Mouse (Mus musculus): Measurements from ENCODE around the gene Sco1. TPM values are rescaled to one million over a fixed set of nuclear protein-coding genes. Genes with fewer than 3 reads are reported as not detected.

The Sco1 gene
- total RNA-seq, 2 experiments from 2014 or later: 7.0 to 7.7 TPM

DNA sequence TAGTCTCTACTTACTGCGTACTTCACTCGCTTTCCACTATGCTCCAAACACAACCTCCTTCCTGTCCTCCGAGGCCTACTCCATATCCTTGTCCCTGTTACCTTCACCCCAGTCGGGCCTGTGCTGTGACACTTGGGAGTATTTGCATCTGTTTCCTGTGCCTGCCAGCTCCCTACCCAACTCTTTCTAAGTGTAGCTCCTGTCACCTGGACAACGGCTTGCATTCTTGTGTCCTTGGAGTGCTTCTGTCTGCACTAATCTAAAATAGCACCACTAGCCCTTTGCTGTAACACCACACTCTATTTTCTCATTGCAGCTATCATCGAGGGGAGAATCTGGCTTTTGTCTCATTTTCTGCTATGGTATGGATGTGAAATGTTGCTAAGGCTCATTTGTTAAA, 12.0 kb upstream of the Sco1 start:
- no peak for DNase-seq (ENCODE audit: low spot score)

GRCm38 (mm10) chr11:67043007-67043406, 9.5 kb upstream of the Sco1 start:
- DNase-seq (ENCODE audit: low spot score): no peak

- DNase-seq (ENCODE audit: low spot score): no peak
Measured at GRCm38 (mm10) chr11:67044959-67045358, 7.5 kb upstream of the Sco1 start.

DNA sequence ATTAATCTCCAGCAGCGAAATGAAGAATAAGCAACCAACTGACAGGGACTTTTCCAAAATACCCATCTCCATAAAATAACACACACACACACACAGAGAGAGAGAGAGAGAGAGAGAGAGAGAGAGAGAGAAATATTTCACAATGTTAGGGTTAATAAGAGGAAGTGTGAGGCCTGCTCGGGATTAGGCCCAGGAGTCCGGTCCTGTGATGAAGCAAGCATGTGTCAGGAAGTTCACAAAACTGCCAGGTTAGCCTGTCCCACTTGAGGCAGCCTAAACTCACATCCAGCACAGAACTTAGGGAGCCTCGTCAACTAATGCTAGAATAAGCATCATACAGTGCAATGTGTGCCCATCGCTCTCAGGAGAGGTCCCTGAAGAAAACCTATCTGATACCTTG, 5.3 kb upstream of the Sco1 start:
- no peak for DNase-seq (ENCODE audit: low spot score)

GRCm38 (mm10) chr11:67048496-67048895, 4.0 kb upstream of the Sco1 start:
- no peak for DNase-seq (ENCODE audit: low spot score)

DNA sequence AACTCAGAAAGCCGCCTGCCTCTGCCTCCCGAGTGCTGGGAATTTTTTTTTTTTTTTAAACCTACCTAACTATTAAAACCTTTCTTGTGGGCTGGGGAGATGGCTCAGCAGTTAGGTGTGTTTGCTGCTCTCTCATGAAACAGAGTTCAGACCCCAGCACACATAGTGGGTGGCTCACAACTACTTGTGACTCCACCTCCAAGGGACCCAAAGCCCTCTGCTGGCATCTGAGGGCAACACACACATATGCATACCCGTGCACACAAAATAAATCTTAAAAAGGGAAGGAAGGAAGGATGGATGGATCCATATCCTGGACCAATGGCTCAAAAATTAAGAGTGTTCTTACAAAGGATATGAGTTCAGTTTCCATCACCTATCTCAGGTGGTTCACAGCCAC, 3.2 kb upstream of the Sco1 start:
- no peak for DNase-seq (ENCODE audit: low spot score)

DNA sequence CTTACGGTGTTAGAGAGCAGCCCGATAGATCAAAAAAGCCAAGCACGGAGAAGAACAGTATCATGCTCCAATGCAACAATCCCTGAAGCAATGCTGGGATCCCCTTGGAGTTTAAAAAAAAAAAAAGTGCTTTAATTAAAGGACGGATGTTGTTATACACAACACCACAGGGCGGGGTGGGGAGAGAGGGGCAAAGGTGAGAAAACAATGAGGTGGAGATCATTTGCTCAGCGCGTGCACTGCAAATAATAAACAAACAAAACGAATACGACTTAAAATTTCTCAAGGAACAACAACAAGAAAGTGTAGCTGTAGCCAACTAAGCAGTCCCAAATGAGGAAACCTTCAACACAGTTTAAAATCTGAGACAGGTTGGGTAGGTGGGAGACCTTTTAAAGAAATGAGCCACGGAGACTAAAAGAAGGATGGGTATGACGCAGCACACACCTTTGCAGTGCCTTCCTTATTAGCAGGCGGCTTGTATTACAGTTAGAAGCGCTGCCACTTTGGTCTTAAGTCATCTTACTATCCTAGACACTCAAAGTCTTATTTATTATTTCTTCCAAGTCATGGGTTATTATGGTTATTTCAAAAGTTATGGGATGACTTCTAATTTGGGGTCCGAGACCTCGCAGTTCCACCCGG, 672 bp upstream of the Sco1 start:
- peak; percentile 3 for DNase-seq (ENCODE audit: low spot score)

DNA sequence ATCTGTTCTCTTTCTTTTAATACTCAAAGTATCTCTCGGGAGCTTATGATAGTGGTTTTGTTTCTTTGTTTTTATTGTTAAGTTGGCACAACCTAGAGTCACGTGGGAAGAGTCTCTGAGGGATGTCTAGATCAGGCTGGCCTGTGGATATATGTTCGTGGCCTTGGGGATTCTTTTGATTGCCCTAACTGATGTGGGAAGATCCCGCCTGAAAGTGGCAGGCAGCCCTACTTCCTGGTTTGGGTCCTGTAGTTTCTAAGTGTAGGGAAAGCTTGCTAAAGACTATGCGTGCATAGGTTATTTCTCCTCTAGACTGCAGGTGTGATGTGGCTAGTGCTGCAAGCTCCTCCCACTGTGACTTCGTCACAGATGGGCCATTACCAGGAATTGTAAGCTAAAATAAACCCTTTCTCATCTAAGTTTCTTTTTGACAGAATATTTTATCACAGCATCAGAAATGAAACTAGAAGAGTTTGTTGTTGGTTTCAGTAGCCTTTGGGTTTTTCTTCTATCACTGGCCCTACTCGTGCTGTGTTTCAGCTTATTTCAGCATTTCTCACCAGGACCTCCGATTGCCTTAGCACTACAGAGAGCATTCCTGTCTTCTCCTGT, 2.4 kb downstream of the Sco1 start:
- DNase-seq (ENCODE audit: low spot score): no peak

DNA sequence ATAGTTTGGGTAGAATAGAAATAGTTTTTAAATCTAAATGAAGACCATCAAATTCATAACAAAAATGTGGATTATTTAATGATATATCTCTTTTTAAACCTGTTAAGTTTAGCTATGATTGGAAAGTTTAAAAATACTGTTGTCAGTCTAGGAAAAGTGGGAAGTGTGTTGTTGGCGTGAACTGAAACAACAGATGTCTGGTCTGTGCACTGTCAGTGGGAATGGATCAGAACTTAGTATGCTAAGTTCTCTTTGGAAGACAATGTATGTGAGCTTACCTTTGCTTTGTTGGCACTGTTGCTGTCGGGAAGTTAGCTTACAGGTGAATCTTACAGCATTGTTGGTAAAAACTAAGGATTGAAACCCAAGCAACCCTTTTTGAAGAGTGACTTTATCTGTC, 8.8 kb downstream of the Sco1 start:
- no peak for DNase-seq (ENCODE audit: low spot score)

DNA sequence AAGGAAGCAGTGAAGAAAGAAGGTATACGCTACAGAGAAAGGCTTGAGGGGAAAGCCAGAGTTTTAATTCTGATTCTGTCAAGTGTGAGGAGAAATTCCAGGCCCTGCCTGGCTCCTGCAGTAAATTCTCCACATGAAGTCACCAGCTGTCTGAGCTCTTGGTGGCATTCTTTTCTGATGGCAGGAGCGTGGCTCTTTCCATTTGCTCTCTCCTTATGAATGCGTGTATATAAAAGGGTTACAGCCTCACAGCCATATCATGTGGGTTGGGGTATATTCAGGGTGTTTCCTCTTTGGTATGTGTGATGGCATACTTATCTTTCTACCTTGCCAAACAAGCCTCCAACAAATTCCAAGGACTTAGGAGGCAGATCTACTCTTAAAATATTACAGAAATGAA, 10.3 kb downstream of the Sco1 start:
- no peak for DNase-seq (ENCODE audit: low spot score)

DNA sequence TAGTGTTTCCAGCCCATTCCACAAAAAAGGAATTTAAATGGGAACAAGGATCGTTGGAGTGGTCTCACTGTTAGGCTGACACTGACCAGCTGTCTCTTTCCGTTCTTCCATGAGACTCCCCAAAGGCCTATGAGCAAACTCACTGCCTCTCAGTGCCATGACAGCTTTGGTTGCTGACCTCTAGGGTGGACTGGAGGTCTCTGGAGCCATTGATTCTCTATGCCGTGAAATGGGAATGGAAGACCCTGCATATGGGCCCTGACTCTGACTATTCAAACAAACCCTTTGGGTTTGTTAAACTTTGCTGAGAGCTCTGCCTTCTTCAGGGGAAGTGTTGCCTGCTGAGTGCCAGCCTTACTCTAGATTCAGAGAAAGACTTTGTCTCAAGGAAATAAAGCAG, 15.3 kb downstream of the Sco1 start:
- DNase-seq (ENCODE audit: low spot score): no peak

- DNase-seq (ENCODE audit: low spot score): no peak
Measured at GRCm38 (mm10) chr11:67072615-67073130, 20.2 kb downstream of the Sco1 start.

GRCm38 (mm10) chr11:67075036-67075435, 22.6 kb downstream of the Sco1 start:
- no peak for DNase-seq (ENCODE audit: low spot score)

GRCm38 (mm10) chr11:67076781-67077180, 24.3 kb downstream of the Sco1 start:
- no peak for DNase-seq (ENCODE audit: low spot score)

DNA sequence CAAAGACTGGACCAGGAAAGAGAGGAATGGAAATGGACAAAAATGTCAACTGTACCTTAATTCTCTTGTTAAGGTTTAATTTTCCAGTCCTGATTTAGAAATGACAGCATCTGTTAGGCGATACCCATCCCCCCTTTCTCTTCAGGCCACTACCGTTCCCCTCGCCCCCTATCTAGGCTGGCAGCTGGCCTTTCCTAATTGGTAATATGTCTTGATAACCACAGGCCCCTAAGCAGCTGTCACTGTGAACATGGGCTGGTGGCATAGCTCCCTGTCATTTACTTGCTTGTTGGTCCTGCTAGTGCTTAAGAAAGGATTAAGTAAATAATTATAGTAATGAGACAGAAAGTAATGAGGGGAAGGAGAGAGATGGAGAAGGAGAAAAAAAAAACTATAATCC, 25.0 kb downstream of the Sco1 start:
- no peak for DNase-seq (ENCODE audit: low spot score)

- no peak for DNase-seq (ENCODE audit: low spot score)
Measured at GRCm38 (mm10) chr11:67078000-67078399, 25.5 kb downstream of the Sco1 start, which contains the start of gene Myh3. Myh3 (plus strand) TSS chr11:67078300.

DNA sequence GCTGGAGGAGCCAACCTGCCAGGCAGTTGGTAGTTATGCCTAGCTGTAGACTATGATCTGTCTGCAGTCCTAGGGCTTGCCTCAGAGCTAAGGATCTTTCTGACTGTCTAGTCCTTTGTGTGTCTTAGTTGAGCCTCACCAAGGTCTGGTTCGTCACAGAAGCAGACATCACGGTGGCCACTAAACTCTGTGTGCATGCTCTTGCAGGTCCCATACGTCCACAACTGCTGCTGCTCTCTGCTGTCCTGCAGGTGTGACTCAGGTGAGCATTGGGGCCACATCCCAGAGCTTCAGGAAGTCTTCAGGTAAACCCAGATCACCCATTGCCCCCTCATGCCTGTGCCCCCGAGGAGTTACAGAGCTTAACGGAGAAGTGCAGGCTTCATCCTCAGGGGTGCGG, 26.4 kb downstream of the Sco1 start:
- DNase-seq (ENCODE audit: low spot score): no peak

GRCm38 (mm10) chr11:67079740-67080139, 27.3 kb downstream of the Sco1 start:
- DNase-seq (ENCODE audit: low spot score): no peak

- DNase-seq (ENCODE audit: low spot score): peak; percentile 58
Measured at GRCm38 (mm10) chr11:67080168-67080567, 27.7 kb downstream of the Sco1 start.

- DNase-seq (ENCODE audit: low spot score): peak; percentile 31
Measured at GRCm38 (mm10) chr11:67081125-67081649, 28.7 kb downstream of the Sco1 start.

GRCm38 (mm10) chr11:67082188-67082587, 29.7 kb downstream of the Sco1 start:
- no peak for DNase-seq (ENCODE audit: low spot score)

DNA sequence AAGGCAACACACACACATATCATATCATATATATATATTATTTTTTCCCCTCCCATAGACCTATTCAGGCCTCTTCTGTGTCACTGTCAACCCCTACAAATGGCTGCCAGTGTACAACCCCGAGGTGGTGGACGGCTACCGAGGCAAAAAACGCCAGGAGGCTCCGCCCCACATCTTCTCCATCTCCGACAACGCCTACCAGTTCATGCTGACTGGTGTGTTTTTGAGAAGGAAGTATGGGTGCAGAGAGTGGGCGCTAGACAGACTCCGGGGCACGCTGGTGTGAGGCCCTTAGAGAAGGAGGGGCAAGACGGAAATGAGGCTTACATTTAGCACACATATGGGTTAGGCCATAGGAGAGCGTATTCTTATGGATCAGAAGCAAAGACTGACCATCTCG, 30.3 kb downstream of the Sco1 start:
- DNase-seq (ENCODE audit: low spot score): no peak

GRCm38 (mm10) chr11:67083239-67083638, 30.8 kb downstream of the Sco1 start:
- no peak for DNase-seq (ENCODE audit: low spot score)
